Mouse (Mus musculus): ENCODE data around the gene Zbtb20. TPM values are rescaled to one million over a fixed set of nuclear protein-coding genes. Genes with fewer than 3 reads are reported as not detected.

The Zbtb20 gene
- polyA plus RNA-seq, 1 experiment from 2014 or later = 53.9 TPM

GRCm38 (mm10) chr16:43393382-43393781, 517.7 kb downstream of the Zbtb20 start:
- no peak overlapping the region for H3K27ac ChIP-seq (replicated peaks)
- no peak for ATAC-seq (ENCODE audit: low FRiP score)
- no peaks in the 10 kb centered on the region for H3K27me3 ChIP-seq (replicated peaks)
- WGBS = 82% methylated on average over 4 of the region's 4 CpGs
- H3K4me3 ChIP-seq (replicated peaks) = no peak overlapping the region
- H3K4me1 ChIP-seq = no peaks in the 10 kb centered on the region
- H3K9me3 ChIP-seq (replicated peaks) = no peaks in the 10 kb centered on the region
- H3K9ac ChIP-seq (replicated peaks) = no peak overlapping the region
- no peak overlapping the region for H3K4me2 ChIP-seq
- H3K36me3 ChIP-seq = no peaks in the 10 kb centered on the region

- ATAC-seq (ENCODE audit: low FRiP score) = no peak
- Histone ChIP-seq H3K9ac (replicated peaks) (no peak overlapping the region), H3K36me3 (no peaks in the 10 kb centered on the region), H3K27ac (replicated peaks) (no peak overlapping the region), H3K9me3 (replicated peaks) (no peaks in the 10 kb centered on the region), H3K4me2 (no peak overlapping the region), H3K4me3 (replicated peaks) (no peak overlapping the region), H3K4me1 (no peaks in the 10 kb centered on the region), H3K27me3 (replicated peaks) (no peaks in the 10 kb centered on the region)
- WGBS = 82% methylated on average over 9 of the region's 9 CpGs
These were observed 518.4 kb downstream of the Zbtb20 start for GRCm38 (mm10) chr16:43394013-43394568.

- Histone ChIP-seq H3K4me2 (no peak overlapping the region), H3K36me3 (no peaks in the 10 kb centered on the region), H3K9me3 (replicated peaks) (no peaks in the 10 kb centered on the region), H3K4me3 (replicated peaks) (no peak overlapping the region), H3K27me3 (replicated peaks) (no peaks in the 10 kb centered on the region), H3K9ac (replicated peaks) (no peak overlapping the region), H3K4me1 (no peaks in the 10 kb centered on the region), H3K27ac (replicated peaks) (no peak overlapping the region)
- 89% methylated on average over 2 of the region's 2 CpGs for WGBS
- no peak for ATAC-seq (ENCODE audit: low FRiP score)
These were observed 519.1 kb downstream of the Zbtb20 start for GRCm38 (mm10) chr16:43394760-43395159.

GRCm38 (mm10) chr16:43396849-43397628, 521.4 kb downstream of the Zbtb20 start:
- Histone ChIP-seq H3K9ac (replicated peaks) (no peak overlapping the region), H3K27me3 (replicated peaks) (no peaks in the 10 kb centered on the region), H3K4me1 (no peaks in the 10 kb centered on the region), H3K4me3 (replicated peaks) (no peak overlapping the region), H3K36me3 (no peaks in the 10 kb centered on the region), H3K4me2 (no peak overlapping the region), H3K9me3 (replicated peaks) (no peaks in the 10 kb centered on the region), H3K27ac (replicated peaks) (no peak overlapping the region)
- no peak for ATAC-seq (ENCODE audit: low FRiP score)
- WGBS = 90% methylated on average over 11 of the region's 11 CpGs

- H3K9ac ChIP-seq (replicated peaks) = no peak overlapping the region
- no peak overlapping the region for H3K4me2 ChIP-seq
- no peak overlapping the region for H3K4me3 ChIP-seq (replicated peaks)
- no peak for ATAC-seq (ENCODE audit: low FRiP score)
- no peaks in the 10 kb centered on the region for H3K9me3 ChIP-seq (replicated peaks)
- no peaks in the 10 kb centered on the region for H3K36me3 ChIP-seq
- no peaks in the 10 kb centered on the region for H3K4me1 ChIP-seq
- WGBS = 88% methylated on average over 3 of the region's 3 CpGs
- H3K27ac ChIP-seq (replicated peaks) = no peak overlapping the region
- no peaks in the 10 kb centered on the region for H3K27me3 ChIP-seq (replicated peaks)
These were observed 522.1 kb downstream of the Zbtb20 start for GRCm38 (mm10) chr16:43397629-43398323.

- Histone ChIP-seq H3K27ac (replicated peaks) (no peak overlapping the region), H3K4me3 (replicated peaks) (no peak overlapping the region), H3K4me1 (no peaks in the 10 kb centered on the region), H3K27me3 (replicated peaks) (no peaks in the 10 kb centered on the region), H3K9me3 (replicated peaks) (no peaks in the 10 kb centered on the region), H3K4me2 (no peak overlapping the region), H3K36me3 (no peaks in the 10 kb centered on the region), H3K9ac (replicated peaks) (no peak overlapping the region)
- ATAC-seq (ENCODE audit: low FRiP score) = no peak
These were observed 523.7 kb downstream of the Zbtb20 start for GRCm38 (mm10) chr16:43399428-43399827.

GRCm38 (mm10) chr16:43400046-43400445, 524.4 kb downstream of the Zbtb20 start:
- H3K27me3 ChIP-seq (replicated peaks) = no peaks in the 10 kb centered on the region
- H3K9ac ChIP-seq (replicated peaks) = no peak overlapping the region
- no peak overlapping the region for H3K27ac ChIP-seq (replicated peaks)
- no peaks in the 10 kb centered on the region for H3K9me3 ChIP-seq (replicated peaks)
- H3K36me3 ChIP-seq = no peaks in the 10 kb centered on the region
- no peak for ATAC-seq (ENCODE audit: low FRiP score)
- H3K4me3 ChIP-seq (replicated peaks) = no peak overlapping the region
- no peaks in the 10 kb centered on the region for H3K4me1 ChIP-seq
- H3K4me2 ChIP-seq = no peak overlapping the region

- WGBS = 83% methylated on average over 2 of the region's 2 CpGs
- no peaks in the 10 kb centered on the region for H3K9me3 ChIP-seq (replicated peaks)
- no peak overlapping the region for H3K4me2 ChIP-seq
- no peaks in the 10 kb centered on the region for H3K27me3 ChIP-seq (replicated peaks)
- ATAC-seq (ENCODE audit: low FRiP score) = no peak
- H3K9ac ChIP-seq (replicated peaks) = no peak overlapping the region
- no peak overlapping the region for H3K27ac ChIP-seq (replicated peaks)
- H3K4me1 ChIP-seq = no peaks in the 10 kb centered on the region
- no peak overlapping the region for H3K4me3 ChIP-seq (replicated peaks)
- no peaks in the 10 kb centered on the region for H3K36me3 ChIP-seq
These were observed 525.3 kb downstream of the Zbtb20 start for GRCm38 (mm10) chr16:43400949-43401348.

DNA sequence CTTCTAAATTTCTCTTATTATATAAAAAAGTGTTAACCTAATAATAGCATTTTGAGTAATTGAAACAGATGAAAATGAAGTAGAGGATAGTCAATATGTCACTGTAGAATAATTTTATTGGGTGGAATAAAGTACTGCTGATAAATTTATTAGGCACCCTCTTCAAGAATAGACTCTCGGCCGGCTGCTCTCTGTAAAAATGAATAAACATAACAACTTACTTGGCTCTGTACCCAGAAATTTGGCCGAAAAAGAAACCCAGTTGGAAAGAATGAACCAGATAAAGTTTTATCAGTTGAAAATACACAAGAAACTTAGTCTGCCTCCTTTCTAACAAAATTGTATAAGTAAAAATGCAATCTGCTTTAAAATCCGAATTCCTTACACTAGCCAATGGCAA, 527.2 kb downstream of the Zbtb20 start:
- ATAC-seq (ENCODE audit: low FRiP score) = no peak
- H3K27ac ChIP-seq (replicated peaks) = no peak overlapping the region
- no peak overlapping the region for H3K9ac ChIP-seq (replicated peaks)
- no peak overlapping the region for H3K4me2 ChIP-seq
- WGBS = 82% methylated on average over 4 of the region's 4 CpGs
- peaks cover 5% of the 10 kb centered on the region; the same call in 1 of the 2 replicates for H3K4me1 ChIP-seq
- no peak overlapping the region for H3K4me3 ChIP-seq (replicated peaks)
- H3K27me3 ChIP-seq (replicated peaks) = no peaks in the 10 kb centered on the region
- H3K36me3 ChIP-seq = no peaks in the 10 kb centered on the region
- H3K9me3 ChIP-seq (replicated peaks) = no peaks in the 10 kb centered on the region

- no peak overlapping the region for H3K4me2 ChIP-seq
- H3K9ac ChIP-seq (replicated peaks) = no peak overlapping the region
- WGBS = 86% methylated on average over 3 of the region's 3 CpGs
- H3K36me3 ChIP-seq = no peaks in the 10 kb centered on the region
- H3K9me3 ChIP-seq (replicated peaks) = no peaks in the 10 kb centered on the region
- H3K4me3 ChIP-seq (replicated peaks) = no peak overlapping the region
- no peak overlapping the region for H3K27ac ChIP-seq (replicated peaks)
- H3K4me1 ChIP-seq = peaks cover 20% of the 10 kb centered on the region
- H3K27me3 ChIP-seq (replicated peaks) = no peaks in the 10 kb centered on the region
- no peak for ATAC-seq (ENCODE audit: low FRiP score)
These were observed 529.4 kb downstream of the Zbtb20 start for GRCm38 (mm10) chr16:43405089-43405488.

GRCm38 (mm10) chr16:43407594-43408142, 532.0 kb downstream of the Zbtb20 start:
- H3K27ac ChIP-seq (replicated peaks) = no peak overlapping the region
- 44% methylated on average over 2 of the region's 2 CpGs for WGBS

GRCm38 (mm10) chr16:43408622-43409021, 532.9 kb downstream of the Zbtb20 start:
- ATAC-seq (ENCODE audit: low FRiP score) = 0 out of 2 replicates have a peak, but pooled peaks have one; percentile 50
- Histone ChIP-seq H3K4me3 (replicated peaks) (no peak overlapping the region), H3K27ac (replicated peaks) (no peak overlapping the region), H3K4me1 (peaks cover 20% of the 10 kb centered on the region), H3K4me2 (no peak overlapping the region), H3K36me3 (no peaks in the 10 kb centered on the region), H3K27me3 (replicated peaks) (no peaks in the 10 kb centered on the region), H3K9me3 (replicated peaks) (no peaks in the 10 kb centered on the region), H3K9ac (replicated peaks) (no peak overlapping the region)
- 54% methylated on average over 5 of the region's 5 CpGs for WGBS

More at GRCm38 (mm10) chr16:43407594-43408142, 532.0 kb downstream of the Zbtb20 start:
- no peaks in the 10 kb centered on the region for H3K27me3 ChIP-seq (replicated peaks)
- no peaks in the 10 kb centered on the region for H3K36me3 ChIP-seq
- ATAC-seq (ENCODE audit: low FRiP score) = no peak
- H3K4me3 ChIP-seq (replicated peaks) = no peak overlapping the region
- no peaks in the 10 kb centered on the region for H3K9me3 ChIP-seq (replicated peaks)
- no peak overlapping the region for H3K4me2 ChIP-seq
- H3K4me1 ChIP-seq = peaks cover 20% of the 10 kb centered on the region
- H3K9ac ChIP-seq (replicated peaks) = no peak overlapping the region

Measured in neural tube, embryonic 15.5 days (tissue).